Mouse (Mus musculus): ENCODE data around the gene Lpcat2.

GRCm38 (mm10) chr8:92856273-92856986, 1.3 kb downstream of the Lpcat2 start:
- no peak for TF ChIP-seq CTCF (IDR thresholded peaks at IDR 0.05; ENCODE audit: borderline replicate concordance, extremely low read depth, insufficient read depth, insufficient read length)
- no peak for TF ChIP-seq POLR2A (IDR thresholded peaks at IDR 0.05; ENCODE audit: borderline replicate concordance, extremely low read depth, insufficient read depth, insufficient read length, poor library complexity, severe bottlenecking)
